Mouse (Mus musculus) E14TG2a.4 (cell line): ENCODE results near the gene Lrrc75a.

ENCODE experiments used
- CTCF ChIP-seq: conservative IDR thresholded peaks from 2 replicates; pipeline ENCODE4 v1.5.1; 2014; ENCODE audit warnings: low read length
- NANOG ChIP-seq: IDR thresholded peaks from 2 replicates; pipeline ENCODE4 v1.6.1; 2014; ENCODE audit warnings: borderline replicate concordance, low read length, mixed read lengths

DNA sequence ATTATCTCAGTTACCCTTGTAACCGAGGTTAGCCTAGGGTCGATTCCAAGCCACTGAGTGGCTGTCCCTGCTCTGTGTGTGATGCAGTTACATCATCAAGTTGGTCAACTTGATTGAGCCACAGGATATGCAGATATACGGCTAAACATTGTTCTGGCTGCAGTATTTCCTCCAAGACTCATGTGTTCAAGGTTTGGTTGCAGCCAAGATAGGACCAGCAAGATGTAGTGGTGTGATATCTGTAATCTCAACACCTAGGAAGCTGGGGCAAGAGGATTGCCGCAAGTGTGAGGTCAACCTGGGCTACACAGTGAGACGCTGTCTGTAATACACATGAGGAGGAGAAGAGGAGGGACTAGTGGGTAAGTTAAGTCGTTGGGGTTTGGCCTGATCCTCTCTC lies 15.9 kb upstream of the Lrrc75a start:
- TF ChIP-seq CTCF (no peak), NANOG (no peak)
